Mouse (Mus musculus) bone marrow, adult 2 months (tissue): ENCODE measurements around the gene Hnrnpa3.

ENCODE experiments used
- CTCF ChIP-seq: fragments of 200-500 bp; IDR thresholded peaks from 2 replicates; pipeline ENCODE4 v1.5.1; 2011; ENCODE audit warnings: low read length, control low read depth; ENCODE audit not compliant: control insufficient read depth, insufficient read depth
- POLR2A ChIP-seq: fragments of 200-500 bp; IDR thresholded peaks from 2 replicates; pipeline ENCODE4 v1.6.1; 2011; ENCODE audit warnings: low read depth, mild to moderate bottlenecking, control low read depth, low read length, borderline replicate concordance; ENCODE audit not compliant: control insufficient read depth

DNA sequence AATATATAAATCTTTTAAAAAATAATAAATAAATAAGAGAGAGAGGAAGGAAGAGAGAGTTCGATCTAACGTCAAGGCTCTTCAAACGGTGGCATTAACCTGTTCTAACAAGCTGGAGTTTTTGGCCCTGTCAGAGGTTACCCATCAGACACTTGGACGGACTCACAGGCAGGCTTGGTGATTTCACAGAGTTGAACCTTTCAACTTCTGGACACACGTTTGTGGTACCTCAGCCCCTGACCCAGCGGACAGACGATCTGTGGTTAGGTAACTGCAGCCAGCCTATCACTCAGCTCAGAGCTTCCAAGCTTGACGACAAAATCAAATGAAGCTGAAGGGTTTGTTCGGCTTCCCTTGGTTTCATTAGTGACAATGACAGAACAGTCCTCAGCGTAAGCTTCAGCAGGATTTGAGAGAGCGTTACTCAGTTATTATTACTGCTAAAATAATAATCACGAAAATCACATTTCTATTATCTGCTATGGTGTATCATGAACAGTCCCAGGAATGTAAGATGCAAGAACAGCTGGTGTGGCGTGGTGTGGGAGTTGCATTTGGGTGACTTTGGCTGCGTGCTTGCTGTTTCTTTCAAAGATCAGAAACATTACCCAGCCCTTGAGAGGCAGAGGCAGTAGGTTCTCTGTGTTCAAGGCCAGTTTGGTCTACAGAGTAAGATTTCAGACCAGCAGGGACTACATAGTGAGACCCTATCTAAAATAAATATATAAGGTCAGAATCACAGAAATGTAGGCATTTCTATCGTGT, 47.8 kb upstream of the Hnrnpa3 start:
- TF ChIP-seq POLR2A = no peak
- TF ChIP-seq CTCF = no peak
